Mouse (Mus musculus): ENCODE results near the gene Pard3. TPM values are rescaled to one million over a fixed set of nuclear protein-coding genes. Genes with fewer than 3 reads are reported as not detected.

Pard3 gene
- total RNA-seq, 1 experiment from 2014 or later: 0.93 TPM

- ATAC-seq (ENCODE audit: extremely low read depth, insufficient number of reproducible peaks, low FRiP score, poor library complexity, severe bottlenecking): no peak
These were observed 472.1 kb downstream of the Pard3 start for GRCm38 (mm10) chr8:127535846-127536220.

GRCm38 (mm10) chr8:127539803-127540202 is 476.1 kb downstream of the Pard3 start:
- no peak for ATAC-seq (ENCODE audit: extremely low read depth, insufficient number of reproducible peaks, low FRiP score, poor library complexity, severe bottlenecking)

GRCm38 (mm10) chr8:127540273-127540672 is 476.6 kb downstream of the Pard3 start:
- ATAC-seq (ENCODE audit: extremely low read depth, insufficient number of reproducible peaks, low FRiP score, poor library complexity, severe bottlenecking): no peak

GRCm38 (mm10) chr8:127542162-127542561 is 478.5 kb downstream of the Pard3 start:
- no peak for ATAC-seq (ENCODE audit: extremely low read depth, insufficient number of reproducible peaks, low FRiP score, poor library complexity, severe bottlenecking)

GRCm38 (mm10) chr8:127543676-127544075 is 480.0 kb downstream of the Pard3 start:
- no peak for ATAC-seq (ENCODE audit: extremely low read depth, insufficient number of reproducible peaks, low FRiP score, poor library complexity, severe bottlenecking)

GRCm38 (mm10) chr8:127546161-127546560 is 482.5 kb downstream of the Pard3 start:
- no peak for ATAC-seq (ENCODE audit: extremely low read depth, insufficient number of reproducible peaks, low FRiP score, poor library complexity, severe bottlenecking)

GRCm38 (mm10) chr8:127550928-127551327 is 487.2 kb downstream of the Pard3 start:
- no peak for ATAC-seq (ENCODE audit: extremely low read depth, insufficient number of reproducible peaks, low FRiP score, poor library complexity, severe bottlenecking)

- ATAC-seq (ENCODE audit: extremely low read depth, insufficient number of reproducible peaks, low FRiP score, poor library complexity, severe bottlenecking): no peak
These were observed 488.5 kb downstream of the Pard3 start for GRCm38 (mm10) chr8:127552161-127552595.

- ATAC-seq (ENCODE audit: extremely low read depth, insufficient number of reproducible peaks, low FRiP score, poor library complexity, severe bottlenecking): no peak
These were observed 489.1 kb downstream of the Pard3 start for GRCm38 (mm10) chr8:127552836-127553235.

- ATAC-seq (ENCODE audit: extremely low read depth, insufficient number of reproducible peaks, low FRiP score, poor library complexity, severe bottlenecking): no peak
These were observed 489.9 kb downstream of the Pard3 start for GRCm38 (mm10) chr8:127553582-127553981.

- ATAC-seq (ENCODE audit: extremely low read depth, insufficient number of reproducible peaks, low FRiP score, poor library complexity, severe bottlenecking): no peak
These were observed 492.1 kb downstream of the Pard3 start for GRCm38 (mm10) chr8:127555795-127556194.

GRCm38 (mm10) chr8:127556964-127557363 is 493.3 kb downstream of the Pard3 start:
- no peak for ATAC-seq (ENCODE audit: extremely low read depth, insufficient number of reproducible peaks, low FRiP score, poor library complexity, severe bottlenecking)

- no peak for ATAC-seq (ENCODE audit: extremely low read depth, insufficient number of reproducible peaks, low FRiP score, poor library complexity, severe bottlenecking)
These were observed 493.9 kb downstream of the Pard3 start for GRCm38 (mm10) chr8:127557566-127557965.

- ATAC-seq (ENCODE audit: extremely low read depth, insufficient number of reproducible peaks, low FRiP score, poor library complexity, severe bottlenecking): no peak
These were observed 499.9 kb downstream of the Pard3 start for GRCm38 (mm10) chr8:127563634-127564033.

- no peak for ATAC-seq (ENCODE audit: extremely low read depth, insufficient number of reproducible peaks, low FRiP score, poor library complexity, severe bottlenecking)
These were observed 500.7 kb downstream of the Pard3 start for GRCm38 (mm10) chr8:127564426-127564825.

- ATAC-seq (ENCODE audit: extremely low read depth, insufficient number of reproducible peaks, low FRiP score, poor library complexity, severe bottlenecking): no peak
These were observed 505.5 kb downstream of the Pard3 start for GRCm38 (mm10) chr8:127569212-127569611.

GRCm38 (mm10) chr8:127570527-127570926 is 506.8 kb downstream of the Pard3 start:
- no peak for ATAC-seq (ENCODE audit: extremely low read depth, insufficient number of reproducible peaks, low FRiP score, poor library complexity, severe bottlenecking)

GRCm38 (mm10) chr8:127572493-127572892 is 508.8 kb downstream of the Pard3 start:
- no peak for ATAC-seq (ENCODE audit: extremely low read depth, insufficient number of reproducible peaks, low FRiP score, poor library complexity, severe bottlenecking)

- ATAC-seq (ENCODE audit: extremely low read depth, insufficient number of reproducible peaks, low FRiP score, poor library complexity, severe bottlenecking): no peak
These were observed 513.0 kb downstream of the Pard3 start for GRCm38 (mm10) chr8:127576657-127577056.

- no peak for ATAC-seq (ENCODE audit: extremely low read depth, insufficient number of reproducible peaks, low FRiP score, poor library complexity, severe bottlenecking)
These were observed 514.0 kb downstream of the Pard3 start for GRCm38 (mm10) chr8:127577656-127578055.

- no peak for ATAC-seq (ENCODE audit: extremely low read depth, insufficient number of reproducible peaks, low FRiP score, poor library complexity, severe bottlenecking)
These were observed 515.7 kb downstream of the Pard3 start for GRCm38 (mm10) chr8:127579436-127579835.

- ATAC-seq (ENCODE audit: extremely low read depth, insufficient number of reproducible peaks, low FRiP score, poor library complexity, severe bottlenecking): no peak
These were observed 519.7 kb downstream of the Pard3 start for GRCm38 (mm10) chr8:127583429-127583828.

Measured in neutrophil, adult 5-6 weeks (primary cell).